Mouse (Mus musculus) regulatory T cell (primary cell): Measurements from ENCODE around the gene Spic.

Source experiments
- in situ Hi-C: fragments of 300-600 bp; cut with MboI, MseI; formaldehyde crosslinking; loops from one replicate; pipeline ENCODE4 v1.15.1; 2025; ENCODE audit warnings: high pct_unique_total_duplicates

Gene Spic

DNA sequence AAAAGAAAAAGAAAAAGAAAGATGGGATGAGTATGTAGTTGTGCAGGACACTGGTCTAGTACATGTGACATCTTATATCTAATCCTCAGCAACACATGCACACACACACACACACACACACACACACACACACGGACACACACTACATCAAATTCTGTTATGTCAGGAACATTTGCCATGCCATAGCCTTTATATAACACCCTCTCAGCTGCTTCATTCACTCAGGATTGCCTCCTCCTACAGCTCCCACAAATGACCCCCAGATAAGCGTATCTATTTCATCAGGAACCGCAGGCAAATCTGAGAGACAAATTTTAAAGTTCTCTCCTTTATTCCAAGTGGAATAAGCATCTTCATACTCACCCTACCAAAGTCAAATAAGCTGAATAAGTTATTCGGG, 25.9 kb downstream of the Spic start:
- in situ Hi-C loops: no loop called here

DNA sequence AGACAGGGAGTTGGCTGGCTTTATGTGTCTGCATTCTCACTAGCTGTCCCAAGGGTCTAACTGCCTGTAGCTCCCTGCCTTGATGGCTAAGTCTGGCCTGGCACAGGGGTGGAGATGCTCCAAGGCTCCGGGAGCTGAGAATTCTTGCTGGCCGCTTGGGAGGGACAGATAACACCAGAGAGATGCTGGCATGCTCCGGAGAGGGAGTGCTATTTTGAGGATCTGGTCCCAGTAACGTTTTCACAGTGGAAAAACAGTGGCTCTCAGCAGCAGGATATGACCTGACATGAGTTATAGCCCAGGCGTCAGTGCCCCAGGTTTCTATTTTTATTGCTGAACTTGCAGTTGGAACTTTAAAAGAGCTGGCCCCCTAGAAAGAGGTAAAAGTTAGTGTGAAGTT, 39.4 kb downstream of the Spic start:
- in situ Hi-C loops: no loop called here

DNA sequence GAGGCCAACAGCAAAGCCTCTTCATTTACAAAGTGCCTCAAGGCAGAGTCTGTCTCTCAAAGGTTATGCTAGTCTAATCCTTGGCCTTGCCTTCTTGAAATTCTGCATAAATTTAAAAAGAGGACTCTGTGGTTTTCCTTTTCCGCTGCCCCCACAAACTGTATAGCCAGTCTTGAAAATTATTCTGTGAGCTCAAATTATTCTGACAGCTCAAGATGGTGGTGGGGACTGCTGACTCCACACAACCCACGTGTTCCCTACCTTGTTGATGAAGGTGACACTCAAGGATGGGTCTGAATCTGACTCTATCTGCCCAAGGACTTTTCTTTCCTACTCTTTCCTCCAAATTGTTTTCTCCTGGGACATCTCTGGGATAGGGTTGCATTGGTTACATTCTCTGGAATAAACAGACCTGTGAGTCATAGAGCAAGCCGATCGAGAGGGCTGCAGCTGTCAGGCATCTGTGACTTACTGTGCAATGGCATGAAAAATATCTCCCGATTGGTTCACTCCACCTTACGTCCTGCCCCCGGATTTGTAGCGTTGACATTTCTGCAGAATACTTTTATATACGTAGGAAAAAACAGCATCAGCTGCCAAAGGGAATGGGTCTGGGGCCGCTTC, 53.4 kb downstream of the Spic start:
- in situ Hi-C loops: no loop called here

DNA sequence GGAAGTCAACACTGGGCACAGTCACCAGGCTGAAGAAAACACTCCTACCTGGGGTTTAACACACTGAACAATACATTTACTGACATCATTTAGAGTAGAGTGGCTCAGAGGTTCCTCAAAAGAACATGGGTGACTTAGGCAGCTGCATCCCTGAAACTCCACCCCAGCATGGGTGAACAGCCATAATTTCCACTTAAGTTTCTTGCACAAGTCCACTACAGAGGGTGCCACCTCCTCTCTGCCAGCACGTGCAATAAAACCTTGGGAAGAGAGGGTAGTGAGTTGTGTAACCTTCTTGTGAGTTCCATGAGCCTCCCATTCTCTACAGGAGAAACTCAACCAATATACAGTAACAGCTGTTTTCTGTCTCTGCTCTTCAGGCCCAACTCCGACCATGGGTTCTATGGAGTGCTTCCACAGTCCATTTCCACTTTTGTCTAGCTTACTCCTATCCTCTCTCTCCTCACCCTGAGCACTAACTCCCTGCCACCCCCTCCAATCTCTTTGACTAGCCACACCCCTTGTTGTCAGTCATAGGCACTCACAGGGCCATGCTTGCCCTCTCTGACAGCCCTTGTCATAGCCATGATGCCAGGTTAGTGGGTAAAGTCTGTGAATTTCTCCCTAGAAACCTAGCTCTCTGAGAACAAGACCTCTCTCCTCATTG, 54.0 kb downstream of the Spic start:
- in situ Hi-C loops: no loop called here

DNA sequence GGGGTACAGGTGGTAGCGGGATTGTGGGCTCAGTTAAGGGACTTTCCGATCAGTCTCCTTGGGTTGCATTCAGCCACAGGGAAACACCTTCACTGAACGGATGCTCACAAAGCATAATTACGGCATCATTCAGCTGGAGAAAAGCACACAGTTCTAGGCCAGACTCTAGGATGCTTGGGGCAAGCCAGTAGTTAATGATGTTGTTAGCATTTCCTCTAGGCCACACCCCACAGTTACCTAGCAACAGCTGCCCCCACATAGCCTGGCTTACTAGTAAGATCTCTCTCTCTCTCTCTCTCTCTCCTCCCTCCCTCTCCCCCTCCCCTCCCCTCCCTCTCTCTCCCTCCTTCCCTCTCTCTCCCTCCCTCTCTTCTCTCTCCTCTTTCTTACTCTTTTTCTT, 57.8 kb downstream of the Spic start:
- in situ Hi-C loops: no loop called here

DNA sequence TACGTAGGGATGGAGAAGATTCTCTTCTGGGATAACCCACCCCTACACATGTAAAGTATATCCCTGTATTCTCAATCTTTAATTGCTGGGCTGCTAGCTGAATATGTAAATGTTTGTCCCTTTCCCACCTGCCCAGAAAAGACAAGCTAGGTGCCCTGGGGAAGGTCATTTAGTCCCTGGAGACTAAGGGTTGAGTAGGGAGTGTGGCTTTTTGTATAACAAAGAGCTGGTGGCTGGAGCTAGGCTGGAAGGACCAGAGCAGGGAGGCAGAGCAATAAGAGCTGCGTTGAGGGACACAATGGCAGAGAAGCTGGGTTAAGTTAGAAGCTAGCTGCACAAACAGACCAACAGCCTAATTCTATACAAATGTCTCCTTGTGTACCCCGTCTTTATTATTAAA, 58.6 kb downstream of the Spic start:
- in situ Hi-C loops: no loop called here
